Mouse (Mus musculus): Measurements from ENCODE around the gene Cux2.

Cux2 gene

DNA sequence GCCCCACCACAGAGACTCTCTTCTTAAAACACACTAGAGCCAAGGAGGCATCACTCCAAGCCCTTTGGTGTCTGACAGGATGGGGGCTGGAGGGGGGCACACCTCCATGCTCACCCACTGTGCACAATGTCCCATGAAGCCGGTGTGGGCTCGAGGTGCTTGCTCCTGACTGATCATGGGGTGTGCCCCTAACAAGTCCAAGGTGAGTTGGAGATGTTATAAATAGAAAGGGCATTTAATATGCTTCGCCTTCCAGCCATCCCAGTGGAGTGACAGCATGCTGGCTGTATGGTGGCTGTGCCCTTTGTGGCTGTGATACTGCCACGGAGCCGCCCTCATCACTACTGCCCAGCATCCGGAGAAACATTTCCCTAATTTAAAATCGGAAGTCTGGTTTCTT lies 87.5 kb downstream of the Cux2 start:
- DNase-seq (ENCODE audit: low read depth, low spot score): no peak

GRCm38 (mm10) chr5:121961256-121961655 lies 88.6 kb downstream of the Cux2 start:
- no peak for DNase-seq (ENCODE audit: low read depth, low spot score)

DNA sequence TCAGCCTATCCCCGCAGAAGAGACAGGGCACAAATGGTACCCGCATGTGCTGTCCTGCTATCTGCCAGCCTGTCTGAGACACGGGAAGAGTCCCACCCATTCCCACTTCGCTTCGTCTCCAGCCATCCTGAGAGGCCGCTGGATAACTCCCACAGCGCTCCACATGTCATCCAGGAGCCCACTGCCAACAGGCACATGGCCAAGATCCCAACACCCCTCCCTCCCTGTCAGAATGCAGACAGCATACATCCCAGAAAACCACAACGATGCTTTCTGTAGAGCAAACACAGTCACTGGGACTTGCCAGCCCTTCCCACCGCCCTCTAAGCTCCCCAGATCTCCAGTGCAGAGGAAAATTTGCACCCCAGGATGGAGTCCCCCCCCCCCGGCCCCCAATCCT lies 90.2 kb downstream of the Cux2 start:
- no peak for DNase-seq (ENCODE audit: low read depth, low spot score)

GRCm38 (mm10) chr5:121958551-121958950 lies 91.4 kb downstream of the Cux2 start:
- no peak for DNase-seq (ENCODE audit: low read depth, low spot score)

DNA sequence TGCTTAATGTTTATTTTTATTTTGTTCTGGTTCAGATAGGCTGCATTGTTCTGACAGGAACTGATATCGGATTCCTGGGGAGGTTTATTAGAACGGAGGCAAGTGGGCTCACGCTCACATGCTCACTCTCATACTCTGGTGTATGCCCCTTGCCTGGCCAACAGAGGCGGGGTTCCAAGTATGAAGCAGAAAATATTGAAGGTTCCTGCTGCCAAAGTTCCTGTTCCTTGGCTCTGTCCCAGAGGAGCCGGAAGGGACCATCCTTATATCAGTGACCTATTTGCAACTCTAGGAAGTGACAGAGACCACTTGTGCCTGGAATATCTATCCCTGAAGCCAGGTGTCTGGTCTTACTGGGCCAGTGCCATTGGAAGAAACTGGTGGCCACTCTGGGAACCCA lies 94.1 kb downstream of the Cux2 start:
- no peak for DNase-seq (ENCODE audit: low read depth, low spot score)

- DNase-seq (ENCODE audit: low read depth, low spot score): no peak
Observed at GRCm38 (mm10) chr5:121950175-121950574, 99.7 kb downstream of the Cux2 start.

DNA sequence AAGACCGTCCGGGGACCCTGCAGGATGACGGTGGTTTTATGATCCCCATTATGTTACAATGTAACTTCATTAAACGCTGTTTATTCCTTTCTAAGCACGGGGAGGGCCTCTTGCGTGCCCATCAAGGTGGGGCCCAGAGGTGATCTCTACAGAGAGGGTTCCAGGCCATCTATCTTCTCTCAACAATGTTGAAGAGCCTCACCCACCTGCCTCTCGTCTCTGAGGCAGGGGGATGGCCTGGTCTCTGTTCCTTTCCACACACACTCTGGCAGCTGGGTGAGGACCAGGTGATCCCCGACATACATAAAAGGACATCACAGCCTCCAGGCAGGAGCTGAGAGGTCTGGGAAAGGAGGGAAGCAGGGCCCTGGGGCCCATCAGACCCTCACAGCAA lies 100.9 kb downstream of the Cux2 start:
- DNase-seq (ENCODE audit: low read depth, low spot score): no peak

- peak; percentile 86 for DNase-seq (ENCODE audit: low read depth, low spot score)
Observed at GRCm38 (mm10) chr5:121948302-121949049, 101.4 kb downstream of the Cux2 start.

- DNase-seq (ENCODE audit: low read depth, low spot score): no peak
Observed at GRCm38 (mm10) chr5:121946657-121947245, 103.2 kb downstream of the Cux2 start.

DNA sequence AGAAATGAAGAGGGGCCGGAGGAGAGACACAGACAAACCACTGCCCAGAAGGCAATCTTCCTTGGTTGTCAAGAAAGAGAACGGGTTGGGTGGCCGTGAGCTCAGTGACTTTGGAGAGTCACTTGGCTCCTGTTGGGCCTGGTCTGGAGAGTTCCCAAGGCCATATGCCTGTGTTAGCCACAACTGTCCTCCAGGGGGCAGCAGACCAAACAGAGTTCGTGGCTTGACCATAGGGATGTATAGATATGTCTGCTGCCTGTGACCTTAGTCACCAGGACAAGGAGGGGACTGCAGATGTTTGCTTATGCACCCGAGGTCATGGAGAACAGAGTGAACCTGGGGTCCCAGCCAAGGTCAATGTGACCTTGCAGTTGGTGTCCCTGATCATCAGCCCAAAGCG lies 104.1 kb downstream of the Cux2 start:
- no peak for DNase-seq (ENCODE audit: low read depth, low spot score)

DNA sequence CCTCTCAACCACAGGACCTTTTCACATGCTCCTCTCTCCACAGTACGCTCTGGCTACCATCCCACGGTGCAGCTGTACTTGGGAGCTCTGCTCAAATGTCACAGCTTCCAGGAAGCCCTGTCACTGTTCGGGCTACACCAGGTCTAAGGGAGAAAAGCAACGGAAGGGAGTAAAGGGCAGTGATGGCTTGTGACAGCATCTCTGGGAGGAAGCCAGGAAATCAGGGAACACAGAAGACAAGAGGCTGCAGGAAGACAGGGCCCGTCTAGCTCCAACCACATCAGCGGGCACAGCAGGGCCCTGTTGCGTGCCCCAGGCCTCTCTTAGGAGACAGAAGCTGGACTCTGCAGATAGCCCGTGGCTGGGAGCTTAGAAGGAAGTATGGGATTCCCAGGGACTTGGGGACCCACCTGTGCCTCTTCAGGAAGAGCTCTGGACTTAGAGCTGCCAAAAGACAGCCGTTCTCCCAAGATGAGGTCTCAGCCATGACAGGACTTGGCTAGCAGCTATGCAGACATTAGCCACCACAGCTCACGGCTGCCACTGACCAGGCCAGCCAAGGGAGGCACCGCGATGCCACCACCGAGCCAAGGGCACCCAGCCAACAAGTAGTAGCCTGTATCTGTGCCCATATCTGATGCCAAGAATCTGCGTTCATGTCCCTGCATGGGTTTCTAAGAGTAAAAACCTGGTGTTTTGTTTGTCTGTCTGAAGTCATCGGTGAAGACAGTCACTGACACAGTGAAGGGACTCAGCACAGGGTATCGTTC lies 105.7 kb downstream of the Cux2 start:
- DNase-seq (ENCODE audit: low read depth, low spot score): no peak

DNA sequence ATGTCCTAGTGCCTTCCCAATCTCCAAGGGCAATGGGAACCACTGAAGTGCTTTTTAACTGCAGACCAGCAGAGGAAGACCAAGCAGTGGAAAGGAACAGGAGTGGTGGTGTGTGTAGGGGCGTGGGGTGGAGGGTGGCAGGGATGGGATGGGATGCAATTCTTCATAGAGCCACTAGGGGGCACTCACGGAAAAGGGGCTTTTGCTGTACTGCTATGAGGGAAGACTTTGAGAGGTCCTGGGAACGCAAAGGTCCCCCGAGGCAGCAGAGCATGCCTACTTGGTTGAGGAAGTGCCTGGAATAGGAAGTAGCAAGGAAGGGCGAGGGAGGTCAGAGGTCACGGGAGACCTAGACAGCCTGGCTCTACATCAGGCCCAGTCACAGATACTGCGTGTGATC lies 106.4 kb downstream of the Cux2 start:
- DNase-seq (ENCODE audit: low read depth, low spot score): no peak

GRCm38 (mm10) chr5:121938065-121938849 lies 111.6 kb downstream of the Cux2 start:
- DNase-seq (ENCODE audit: low read depth, low spot score): no peak

GRCm38 (mm10) chr5:121930261-121930660 lies 119.6 kb downstream of the Cux2 start:
- DNase-seq (ENCODE audit: low read depth, low spot score): no peak

DNA sequence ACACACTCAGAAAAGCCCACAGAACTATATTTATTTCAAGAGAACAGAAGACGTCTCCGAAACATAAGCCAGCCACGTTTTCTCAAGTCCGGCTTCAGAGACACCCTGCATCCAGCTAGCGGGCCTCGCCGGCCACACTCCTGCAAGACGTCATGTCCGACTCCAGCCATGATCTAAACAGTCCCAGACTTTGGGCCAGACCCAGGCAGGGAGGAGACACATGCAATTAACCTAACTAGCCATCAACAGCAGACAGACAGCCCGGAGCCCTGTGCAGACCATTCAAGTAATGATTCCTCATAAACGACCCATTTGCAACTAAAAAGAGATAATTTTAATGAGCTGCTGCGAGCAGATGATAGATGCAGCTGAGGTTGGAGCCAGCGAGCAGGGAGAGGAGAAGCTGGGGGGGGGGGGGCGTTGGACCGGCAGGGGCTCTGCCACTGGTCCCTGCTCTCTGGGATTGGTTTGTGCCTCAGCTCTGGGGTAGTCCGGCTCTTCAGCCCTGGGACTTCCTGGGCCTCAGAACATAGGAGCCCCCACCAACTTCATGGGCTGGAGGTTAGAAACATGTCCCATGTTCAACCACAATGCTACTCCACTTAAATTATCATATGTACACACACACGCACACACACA lies 121.4 kb downstream of the Cux2 start:
- no peak for DNase-seq (ENCODE audit: low read depth, low spot score)

GRCm38 (mm10) chr5:121926543-121926814 lies 123.4 kb downstream of the Cux2 start:
- DNase-seq (ENCODE audit: low read depth, low spot score): no peak

GRCm38 (mm10) chr5:121925751-121926542 lies 124.0 kb downstream of the Cux2 start:
- DNase-seq (ENCODE audit: low read depth, low spot score): no peak

DNA sequence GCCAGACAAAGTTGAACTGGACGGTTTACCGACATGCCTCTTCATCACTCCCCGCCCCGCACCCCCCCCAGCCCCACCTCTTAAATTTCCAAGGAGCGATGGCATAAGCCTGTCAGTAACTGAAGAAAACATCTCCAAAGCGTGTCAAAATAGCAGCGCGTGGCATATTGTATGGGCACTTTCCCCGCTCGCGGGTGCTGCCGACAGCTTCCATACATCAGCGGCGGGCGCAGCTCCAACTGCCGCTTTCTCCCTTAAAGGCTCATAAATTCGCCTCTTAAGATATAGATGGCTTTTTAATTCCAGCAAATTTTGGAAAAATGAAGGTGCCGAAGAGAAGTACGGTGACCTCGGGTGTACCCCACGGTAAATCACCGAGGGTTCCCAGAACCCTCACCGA lies 124.6 kb downstream of the Cux2 start:
- no peak for DNase-seq (ENCODE audit: low read depth, low spot score)

- no peak for DNase-seq (ENCODE audit: low read depth, low spot score)
Observed at GRCm38 (mm10) chr5:121924423-121924822, 125.5 kb downstream of the Cux2 start.

- no peak for DNase-seq (ENCODE audit: low read depth, low spot score)
Observed at GRCm38 (mm10) chr5:121922942-121923826, 126.7 kb downstream of the Cux2 start.

Measured in embryo, embryonic 11.5 days (tissue).